Mouse (Mus musculus) G1E (cell line): ENCODE measurements around the gene Ankfy1.

ENCODE experiments used
- CTCF ChIP-seq: IDR thresholded peaks from 2 replicates; pipeline ENCODE4 v1.5.1; 2012; ENCODE audit warnings: low read depth, low read length, inconsistent platforms, mixed read lengths
- GATA1 ChIP-seq: IDR thresholded peaks from 2 replicates; pipeline ENCODE4 v1.6.1; 2012; ENCODE audit warnings: borderline replicate concordance, low read length, inconsistent platforms, mixed read lengths
- GATA2 ChIP-seq: IDR thresholded peaks from 2 replicates; pipeline ENCODE4 v1.6.1; 2012; ENCODE audit warnings: low read depth, low read length, inconsistent platforms, borderline replicate concordance
- POLR2AphosphoS5 ChIP-seq: IDR thresholded peaks from 2 replicates; pipeline ENCODE4 v1.6.1; 2012; ENCODE audit warnings: low read depth, low read length, inconsistent platforms; ENCODE audit not compliant: insufficient replicate concordance
- TAL1 ChIP-seq: conservative IDR thresholded peaks from 2 replicates; pipeline ENCODE4 v1.6.1; 2012; ENCODE audit warnings: low read depth, low read length, inconsistent platforms, mixed read lengths

DNA sequence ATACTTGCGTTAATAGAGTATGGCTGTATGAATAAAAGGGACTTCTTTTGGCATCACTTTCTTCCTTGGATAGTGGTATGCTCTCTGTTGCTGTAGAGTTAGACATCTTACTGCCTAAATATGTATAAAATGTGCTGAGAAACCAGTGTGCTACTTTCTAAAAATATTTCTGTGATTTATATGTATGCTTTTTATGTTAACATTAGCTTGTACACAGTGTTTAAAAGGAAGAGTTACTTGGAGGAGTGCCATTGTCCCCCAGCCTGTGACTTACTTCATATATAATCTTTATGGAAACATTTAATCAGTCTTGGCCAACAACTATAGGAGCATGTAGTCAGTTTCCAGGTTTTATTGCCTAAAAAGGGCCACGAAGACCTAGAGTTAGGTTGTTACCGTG is 79.3 kb downstream of the Ankfy1 start:
- TF ChIP-seq GATA1 (no peak), CTCF (no peak), TAL1 (no peak), POLR2AphosphoS5 (no peak), GATA2 (no peak)
